Mouse (Mus musculus) forebrain, embryonic 14.5 days (tissue): ENCODE results near the gene Ptpn18. TPM values are rescaled to one million over a fixed set of nuclear protein-coding genes. Genes with fewer than 3 reads are reported as not detected.

ENCODE experiments used
- ATAC-seq: fragments of 200-750 bp; cut with Nextera tagmentation; 2 replicates; pipeline ENCODE4 v1.8.0; 2017; ENCODE audit warnings: mild to moderate bottlenecking, moderate library complexity
- DNase-seq: peaks from one replicate; pipeline ENCODE4 v3.0.0-alpha.2; 2015; ENCODE audit warnings: low spot score
- H3K27ac ChIP-seq: fragments of 300-500 bp; sonication (generic); 2 replicates; pipeline ENCODE4 v1.5.1; 2014; ENCODE audit warnings: low read depth, mild to moderate bottlenecking, control low read depth, low read length, moderate library complexity
- H3K27me3 ChIP-seq: fragments of 300-500 bp; sonication (generic); replicated peaks from 2 replicates; pipeline ENCODE4 v1.6.1; 2014; ENCODE audit warnings: low read length, control low read depth, mixed read lengths; ENCODE audit not compliant: control insufficient read depth, insufficient read depth
- H3K36me3 ChIP-seq: fragments of 300-500 bp; sonication (generic); 2 replicates; pipeline ENCODE4 v1.6.1; 2014; ENCODE audit warnings: low read length, control low read depth; ENCODE audit not compliant: control insufficient read depth, insufficient read depth
- H3K4me1 ChIP-seq: fragments of 300-500 bp; sonication (generic); 2 replicates; pipeline ENCODE4 v1.6.1; 2014; ENCODE audit warnings: antibody characterized with exemption, low read length, control low read depth; ENCODE audit not compliant: control insufficient read depth, insufficient read depth
- H3K4me2 ChIP-seq: fragments of 300-500 bp; sonication (generic); 2 replicates; pipeline ENCODE4 v1.6.1; 2014; ENCODE audit warnings: mild to moderate bottlenecking, control low read depth, low read length
- H3K4me3 ChIP-seq: fragments of 300-500 bp; sonication (generic); 2 replicates; pipeline ENCODE4 v1.5.1; 2014; ENCODE audit warnings: low read depth, low read length, control low read depth
- H3K9ac ChIP-seq: fragments of 300-500 bp; sonication (generic); 2 replicates; pipeline ENCODE4 v1.6.1; 2014; ENCODE audit warnings: mild to moderate bottlenecking, low read length, control low read depth, moderate library complexity
- H3K9me3 ChIP-seq: fragments of 300-500 bp; sonication (generic); replicated peaks from 2 replicates; pipeline ENCODE4 v1.6.1; 2016; ENCODE audit warnings: low read length, control low read depth, mixed read lengths; ENCODE audit not compliant: control insufficient read depth
- WGBS: fragments of 180-500 bp; shearing (Covaris S2); extraction: QIAGEN DNeasy Blood & Tissue Kit; methylation state at CpG from one replicate; pipeline ENCODE4 v1.1.7; 2014; 5-methylcytosine and 5-hydroxymethylcytosine counted together
- polyA plus RNA-seq: library from polyadenylated mRNA; unstranded; fragments of >200 nt; fragmentation: Nextera tagmentation; extraction: Ambion mirVana; gene quantifications from 2 replicates; pipeline ENCODE4 v1.2.1, GENCODE M21; 2014

Ptpn18 gene
- polyA plus RNA-seq, 1 experiment from 2014 or later, result 7.1 TPM

DNA sequence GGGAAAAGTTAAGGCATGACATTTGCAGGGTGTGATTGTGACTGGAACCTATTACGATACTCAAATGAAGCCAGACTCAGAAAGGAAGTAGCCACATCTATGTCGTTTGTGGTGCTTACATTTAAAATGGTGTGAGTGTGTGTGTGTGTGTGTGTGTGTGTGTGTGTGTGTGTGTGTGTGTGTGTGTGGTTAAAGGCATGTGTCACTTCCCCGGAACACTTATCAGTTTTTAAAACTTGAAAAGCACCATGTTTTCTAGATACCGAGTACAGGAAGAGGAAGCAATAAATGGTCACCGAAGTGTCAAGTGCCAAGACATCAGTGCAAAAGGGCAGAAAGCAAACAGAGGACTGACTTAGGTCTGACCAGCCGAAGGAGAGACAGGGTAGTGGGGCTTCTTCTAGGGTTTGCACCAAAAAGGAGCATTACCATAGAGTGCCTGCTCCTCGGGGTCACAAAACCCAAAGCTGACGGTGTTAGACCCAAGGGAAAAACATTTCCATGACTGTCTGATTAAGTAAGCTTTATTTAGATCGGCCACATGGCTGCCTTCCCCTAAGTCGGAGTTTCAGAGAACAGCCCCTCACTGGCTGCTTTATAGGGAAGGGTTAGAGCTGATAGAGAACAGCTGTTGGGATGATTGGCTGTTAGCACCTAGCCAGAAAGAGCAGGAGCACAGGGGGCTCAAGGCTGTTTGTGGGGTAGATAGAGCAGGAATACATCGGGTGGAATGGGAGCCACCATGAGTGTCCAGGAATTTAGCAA lies 19.5 kb downstream of the Ptpn18 start:
- 78% methylated on average over 11 of the region's 11 CpGs for WGBS
- H3K4me3 ChIP-seq, result no peak overlapping the region
- H3K27ac ChIP-seq, result no peak overlapping the region
- no peaks in the 10 kb centered on the region for H3K4me1 ChIP-seq
- H3K4me2 ChIP-seq, result no peak overlapping the region
- no peaks in the 10 kb centered on the region for H3K27me3 ChIP-seq
- no peaks in the 10 kb centered on the region for H3K9me3 ChIP-seq
- H3K36me3 ChIP-seq, result no peaks in the 10 kb centered on the region
- H3K9ac ChIP-seq, result no peak overlapping the region
- ATAC-seq, result no peak
- DNase-seq, result no peak

GRCm38 (mm10) chr1:34480801-34481200 lies 21.2 kb downstream of the Ptpn18 start:
- 84% methylated on average over 5 of the region's 5 CpGs for WGBS
- DNase-seq, result no peak

GRCm38 (mm10) chr1:34481920-34482669 lies 22.5 kb downstream of the Ptpn18 start:
- ATAC-seq, result no peak
- WGBS, result 82% methylated on average over 5 of the region's 5 CpGs
- H3K4me3 ChIP-seq, result no peak overlapping the region

More at GRCm38 (mm10) chr1:34480801-34481200, 21.2 kb downstream of the Ptpn18 start:
- no peak overlapping the region for H3K9ac ChIP-seq
- no peaks in the 10 kb centered on the region for H3K27me3 ChIP-seq
- no peak for ATAC-seq
- H3K4me3 ChIP-seq, result no peak overlapping the region
- H3K4me1 ChIP-seq, result peaks cover 3% of the 10 kb centered on the region; the same call in 1 of the 2 replicates
- H3K27ac ChIP-seq, result no peak overlapping the region
- no peaks in the 10 kb centered on the region for H3K9me3 ChIP-seq
- no peaks in the 10 kb centered on the region for H3K36me3 ChIP-seq
- no peak overlapping the region for H3K4me2 ChIP-seq

DNA sequence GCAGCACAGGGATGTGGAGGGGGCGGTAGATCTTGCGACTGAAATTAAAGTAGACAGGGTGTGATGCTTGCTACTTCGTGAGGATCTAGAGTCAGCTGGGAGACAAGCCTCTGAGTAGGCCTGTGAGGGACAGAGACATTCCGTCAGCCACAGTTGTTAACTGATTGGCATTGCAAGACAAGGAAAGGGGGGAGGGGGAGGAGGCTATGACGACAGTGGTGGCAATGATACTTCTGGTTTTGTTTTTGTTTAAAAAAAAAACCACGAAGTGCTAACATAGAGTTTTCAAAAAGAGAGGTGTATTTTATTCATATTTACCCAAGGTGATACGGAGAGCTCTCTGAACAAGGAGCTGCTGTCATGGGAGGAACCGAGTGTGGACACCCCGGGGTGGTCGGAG lies 24.9 kb downstream of the Ptpn18 start:
- Histone ChIP-seq H3K9me3 (no peaks in the 10 kb centered on the region), H3K27me3 (no peaks in the 10 kb centered on the region), H3K36me3 (no peaks in the 10 kb centered on the region), H3K4me1 (peaks cover 3% of the 10 kb centered on the region; the same call in 1 of the 2 replicates), H3K27ac (no peak overlapping the region), H3K4me2 (no peak overlapping the region), H3K9ac (no peak overlapping the region), H3K4me3 (no peak overlapping the region)
- DNase-seq, result no peak
- ATAC-seq, result no peak
- WGBS, result 81% methylated on average over 10 of the region's 10 CpGs

More at GRCm38 (mm10) chr1:34481920-34482669, 22.5 kb downstream of the Ptpn18 start:
- H3K27ac ChIP-seq, result no peak overlapping the region
- H3K4me2 ChIP-seq, result no peak overlapping the region
- no peaks in the 10 kb centered on the region for H3K9me3 ChIP-seq
- H3K9ac ChIP-seq, result no peak overlapping the region
- no peaks in the 10 kb centered on the region for H3K27me3 ChIP-seq
- H3K36me3 ChIP-seq, result no peaks in the 10 kb centered on the region
- DNase-seq, result no peak
- peaks cover 3% of the 10 kb centered on the region; the same call in 1 of the 2 replicates for H3K4me1 ChIP-seq

GRCm38 (mm10) chr1:34485461-34486188 lies 26.1 kb downstream of the Ptpn18 start:
- Histone ChIP-seq H3K4me2 (peak overlapping the region; percentile 47), H3K36me3 (no peaks in the 10 kb centered on the region), H3K27me3 (no peaks in the 10 kb centered on the region), H3K9ac (peak overlapping the region; percentile 17; the same call in 1 of the 2 replicates), H3K4me1 (peaks cover 3% of the 10 kb centered on the region; the same call in 1 of the 2 replicates), H3K27ac (no peak overlapping the region), H3K9me3 (no peaks in the 10 kb centered on the region), H3K4me3 (peak overlapping the region; percentile 14)
- 12% methylated on average over 25 of the region's 25 CpGs for WGBS
- DNase-seq (peak; percentile 56), ATAC-seq (peak; percentile 23; the same call in 1 of the 2 replicates)

DNA sequence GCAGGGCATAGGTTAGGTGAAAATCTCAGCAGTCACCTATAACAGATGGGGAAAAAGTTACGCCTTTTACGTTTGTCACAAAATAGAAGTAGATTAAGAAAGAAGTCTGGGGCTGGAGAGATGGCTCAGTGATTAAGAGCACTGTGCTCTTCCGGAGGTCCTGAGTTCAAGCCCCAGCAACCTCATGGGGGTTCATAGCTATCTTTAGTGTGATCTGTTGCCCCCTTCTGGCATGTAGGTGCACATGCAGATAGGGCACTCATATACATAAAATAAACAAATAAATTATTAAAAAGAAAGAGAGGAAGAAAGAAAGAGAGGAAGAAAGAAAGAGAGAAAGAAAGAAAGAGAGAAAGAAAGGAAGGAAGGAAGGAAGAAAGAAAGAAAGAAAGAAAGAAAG lies 27.8 kb downstream of the Ptpn18 start:
- H3K9ac ChIP-seq, result no peak overlapping the region
- no peak for DNase-seq
- H3K27me3 ChIP-seq, result no peaks in the 10 kb centered on the region
- peaks cover 3% of the 10 kb centered on the region; the same call in 1 of the 2 replicates for H3K4me1 ChIP-seq
- no peaks in the 10 kb centered on the region for H3K36me3 ChIP-seq
- no peak overlapping the region for H3K4me3 ChIP-seq
- no peak overlapping the region for H3K27ac ChIP-seq
- no peaks in the 10 kb centered on the region for H3K9me3 ChIP-seq
- 94% methylated on average over 3 of the region's 3 CpGs for WGBS
- no peak for ATAC-seq
- no peak overlapping the region for H3K4me2 ChIP-seq

DNA sequence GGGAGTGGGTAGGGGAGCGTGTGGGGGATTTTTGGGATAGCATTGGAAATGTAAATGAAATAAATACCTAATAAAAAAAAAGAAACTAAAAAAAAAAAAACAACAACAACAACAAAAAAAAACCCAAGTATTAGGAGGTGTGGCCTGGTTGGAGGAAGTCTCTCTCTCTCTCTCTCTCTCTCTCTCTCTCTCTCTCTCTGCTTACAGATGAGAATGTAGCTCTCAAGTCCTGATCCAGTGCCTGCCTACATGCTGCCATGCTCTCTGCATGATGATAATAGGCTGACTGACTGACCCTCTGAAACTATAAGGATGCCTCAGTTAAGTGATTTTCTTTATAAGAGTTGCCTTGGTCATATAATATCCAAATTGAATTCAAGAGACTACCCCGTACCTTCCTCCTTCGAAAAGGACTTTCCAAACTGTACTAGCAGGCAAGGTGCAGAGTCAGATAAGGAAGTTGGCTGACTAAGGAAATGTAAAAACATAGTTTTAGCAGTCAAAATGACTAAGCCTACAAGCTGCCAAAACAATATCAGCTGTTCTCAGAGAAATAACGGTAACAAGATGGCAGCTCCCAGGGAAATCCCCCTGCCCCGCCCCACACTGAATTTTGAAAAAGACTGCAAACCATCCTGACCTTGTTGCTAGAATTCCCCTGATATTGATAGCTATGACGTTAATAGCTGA lies 30.4 kb downstream of the Ptpn18 start:
- no peak for DNase-seq

DNA sequence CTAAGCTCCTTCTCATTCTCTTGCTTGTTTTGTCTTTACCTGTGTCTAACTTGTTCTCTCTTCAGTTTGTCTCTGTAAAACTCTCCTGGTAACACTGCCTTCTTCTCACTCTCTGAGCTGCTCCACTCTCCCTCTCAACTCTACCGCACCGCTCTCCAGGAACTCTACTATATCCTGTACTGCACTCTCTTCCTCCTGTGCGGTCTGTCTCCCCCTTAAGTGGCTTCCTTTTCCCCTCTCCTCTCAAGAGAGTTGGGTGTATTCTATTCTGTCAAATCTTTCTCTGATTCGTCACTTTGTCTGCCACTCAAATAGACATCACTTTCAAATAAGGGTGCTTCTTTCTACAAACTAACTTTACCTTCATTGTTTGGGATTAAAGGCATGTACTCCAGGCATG lies 31.9 kb downstream of the Ptpn18 start:
- no peak overlapping the region for H3K4me2 ChIP-seq
- no peak overlapping the region for H3K4me3 ChIP-seq
- DNase-seq (no peak), ATAC-seq (no peak)
- H3K9me3 ChIP-seq, result no peaks in the 10 kb centered on the region
- H3K4me1 ChIP-seq, result no peaks in the 10 kb centered on the region
- H3K9ac ChIP-seq, result no peak overlapping the region
- 91% methylated on average over 4 of the region's 4 CpGs for WGBS
- H3K27ac ChIP-seq, result no peak overlapping the region
- no peaks in the 10 kb centered on the region for H3K27me3 ChIP-seq
- H3K36me3 ChIP-seq, result no peaks in the 10 kb centered on the region

More for the DNA sequence above, 30.4 kb downstream of the Ptpn18 start:
- Histone ChIP-seq H3K9me3 (no peaks in the 10 kb centered on the region), H3K27ac (no peak overlapping the region), H3K27me3 (no peaks in the 10 kb centered on the region), H3K36me3 (no peaks in the 10 kb centered on the region), H3K4me2 (no peak overlapping the region), H3K9ac (no peak overlapping the region), H3K4me1 (peaks cover 3% of the 10 kb centered on the region; the same call in 1 of the 2 replicates), H3K4me3 (no peak overlapping the region)
- ATAC-seq, result no peak
- 87% methylated on average over 6 of the region's 6 CpGs for WGBS
